Mouse (Mus musculus): ENCODE measurements at regions not wholly inside any gene's neighbourhood (a gene's known extent, or its start where the extent isn't known, plus 50 kb on each side); places are given as distances from the start of the nearest gene placed in this dataset.

DNA sequence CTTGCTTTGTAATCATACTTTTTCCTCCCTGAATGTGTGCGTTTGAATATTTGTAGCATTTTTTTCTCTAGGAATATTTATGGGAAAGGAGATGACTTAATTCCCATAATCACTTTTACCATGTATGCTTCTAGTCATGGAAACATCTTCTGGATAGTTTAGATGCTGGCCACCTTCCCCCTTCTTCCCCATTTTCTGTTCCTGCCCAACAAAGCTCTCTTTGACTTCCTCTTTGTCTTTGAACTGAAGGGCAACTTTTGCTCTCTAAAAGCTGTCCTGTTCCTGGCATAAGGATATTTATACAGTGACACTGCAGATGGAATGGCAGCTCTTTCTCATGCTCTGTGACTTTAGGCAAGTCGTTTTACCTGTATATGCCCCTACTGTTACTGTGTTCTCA lies 370.2 kb upstream of the Pkn2 start:
- Histone ChIP-seq H3K79me2 (ENCODE audit: control insufficient read depth, insufficient read depth, low read length) (no peaks in the 10 kb centered on the region), H3K9ac (ENCODE audit: low read depth, low read length) (no peak overlapping the region), H3K4me1 (ENCODE audit: control insufficient read depth, insufficient read depth, low read length) (no peaks in the 10 kb centered on the region), H3K4me3 (ENCODE audit: insufficient read depth, low read depth, low read length) (no peak overlapping the region), H3K27me3 (ENCODE audit: control insufficient read depth, insufficient read depth, low read length) (no peaks in the 10 kb centered on the region), H3K36me3 (ENCODE audit: control insufficient read depth, insufficient read depth, low read length) (no peaks in the 10 kb centered on the region), H3K27ac (replicated peaks; ENCODE audit: insufficient read depth, low read depth, low read length) (no peak overlapping the region)
- 64% methylated on average over 2 of the region's 2 CpGs for WGBS
- no peak for DNase-seq (ENCODE audit: extremely low read depth, low read depth, low spot score)
- TF ChIP-seq POLR2A (IDR thresholded peaks at IDR 0.05; ENCODE audit: extremely low read depth, insufficient read depth, low read length) (no peak), CTCF (IDR thresholded peaks at IDR 0.05; ENCODE audit: low read depth, low read length) (no peak)

DNA sequence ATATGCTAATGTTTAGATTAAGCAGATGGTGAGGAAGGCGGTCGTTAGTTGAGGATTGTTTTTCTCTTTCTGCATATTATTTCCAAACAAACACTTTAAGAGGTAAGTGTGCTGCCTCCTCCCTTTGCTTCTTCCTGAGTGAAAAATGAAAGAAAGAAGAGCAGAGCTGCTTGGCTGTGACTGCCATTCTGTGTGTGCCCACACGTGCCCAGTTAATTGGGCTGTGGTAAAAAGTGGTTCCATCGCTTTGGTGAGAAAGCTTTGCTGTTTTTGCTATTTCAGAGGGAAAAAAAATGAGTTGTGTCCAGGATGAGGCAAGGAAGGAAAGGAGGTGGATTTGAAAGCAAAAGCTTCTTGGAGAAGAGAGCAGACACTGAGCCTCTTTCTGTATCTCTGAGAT lies 360.9 kb upstream of the Pkn2 start:
- WGBS, result 70% methylated on average over 4 of the region's 4 CpGs
- H3K36me3 ChIP-seq (ENCODE audit: control insufficient read depth, insufficient read depth, low read length), result no peaks in the 10 kb centered on the region
- DNase-seq (ENCODE audit: extremely low read depth, low read depth, low spot score), result no peak
- no peaks in the 10 kb centered on the region for H3K4me1 ChIP-seq (ENCODE audit: control insufficient read depth, insufficient read depth, low read length)
- H3K27ac ChIP-seq (replicated peaks; ENCODE audit: insufficient read depth, low read depth, low read length), result no peak overlapping the region
- H3K27me3 ChIP-seq (ENCODE audit: control insufficient read depth, insufficient read depth, low read length), result no peaks in the 10 kb centered on the region
- no peak overlapping the region for H3K4me3 ChIP-seq (ENCODE audit: insufficient read depth, low read depth, low read length)
- H3K79me2 ChIP-seq (ENCODE audit: control insufficient read depth, insufficient read depth, low read length), result no peaks in the 10 kb centered on the region
- H3K9ac ChIP-seq (ENCODE audit: low read depth, low read length), result no peak overlapping the region
- no peak for TF ChIP-seq POLR2A (IDR thresholded peaks at IDR 0.05; ENCODE audit: extremely low read depth, insufficient read depth, low read length)
- TF ChIP-seq CTCF (IDR thresholded peaks at IDR 0.05; ENCODE audit: low read depth, low read length), result no peak

DNA sequence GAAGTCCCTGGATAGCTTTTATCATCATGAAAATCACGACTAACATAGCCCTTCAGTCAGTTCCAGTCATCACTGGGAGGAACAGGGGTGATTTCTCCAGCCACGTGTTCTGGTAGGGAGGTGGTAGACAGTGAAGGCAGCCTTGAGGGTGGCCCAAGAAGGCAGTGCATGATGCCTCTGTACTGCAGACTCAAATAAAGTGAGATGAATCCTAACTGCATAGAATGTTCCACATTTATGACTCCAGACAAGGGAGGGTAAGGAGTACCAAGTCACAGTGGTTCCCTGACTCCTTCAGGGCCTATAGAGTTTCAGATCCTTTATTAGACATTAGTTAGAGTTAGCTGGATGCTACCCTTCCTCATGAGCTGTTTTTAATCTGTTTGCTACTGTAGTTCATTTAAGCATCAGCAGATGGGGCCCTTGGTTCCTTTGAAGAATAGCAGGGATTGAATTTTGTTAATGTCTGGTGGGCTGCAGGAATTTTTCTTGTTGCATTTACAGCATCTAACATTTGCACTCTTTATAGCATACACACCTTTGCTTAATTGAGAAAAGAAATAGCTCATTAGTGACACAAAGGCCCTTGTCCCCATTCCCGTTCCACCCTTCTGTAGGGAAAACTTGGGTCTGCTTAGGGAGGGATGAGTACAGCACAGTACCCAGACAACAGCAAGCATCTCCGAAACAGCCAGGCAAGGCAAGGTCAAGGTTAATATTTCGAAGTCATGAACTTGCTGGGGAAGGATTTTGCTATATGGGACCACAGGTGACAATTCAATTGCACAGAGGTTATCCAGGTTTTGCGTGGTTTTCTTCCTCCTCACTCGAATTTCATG lies 359.0 kb upstream of the Pkn2 start:
- 59% methylated on average over 7 of the region's 7 CpGs for WGBS
- Histone ChIP-seq H3K27me3 (ENCODE audit: control insufficient read depth, insufficient read depth, low read length) (no peaks in the 10 kb centered on the region), H3K4me3 (ENCODE audit: insufficient read depth, low read depth, low read length) (no peak overlapping the region), H3K79me2 (ENCODE audit: control insufficient read depth, insufficient read depth, low read length) (no peaks in the 10 kb centered on the region), H3K4me1 (ENCODE audit: control insufficient read depth, insufficient read depth, low read length) (no peaks in the 10 kb centered on the region), H3K9ac (ENCODE audit: low read depth, low read length) (no peak overlapping the region), H3K36me3 (ENCODE audit: control insufficient read depth, insufficient read depth, low read length) (no peaks in the 10 kb centered on the region), H3K27ac (replicated peaks; ENCODE audit: insufficient read depth, low read depth, low read length) (no peak overlapping the region)
- TF ChIP-seq CTCF (IDR thresholded peaks at IDR 0.05; ENCODE audit: low read depth, low read length) (no peak), POLR2A (IDR thresholded peaks at IDR 0.05; ENCODE audit: extremely low read depth, insufficient read depth, low read length) (no peak)
- no peak for DNase-seq (ENCODE audit: extremely low read depth, low read depth, low spot score)

DNA sequence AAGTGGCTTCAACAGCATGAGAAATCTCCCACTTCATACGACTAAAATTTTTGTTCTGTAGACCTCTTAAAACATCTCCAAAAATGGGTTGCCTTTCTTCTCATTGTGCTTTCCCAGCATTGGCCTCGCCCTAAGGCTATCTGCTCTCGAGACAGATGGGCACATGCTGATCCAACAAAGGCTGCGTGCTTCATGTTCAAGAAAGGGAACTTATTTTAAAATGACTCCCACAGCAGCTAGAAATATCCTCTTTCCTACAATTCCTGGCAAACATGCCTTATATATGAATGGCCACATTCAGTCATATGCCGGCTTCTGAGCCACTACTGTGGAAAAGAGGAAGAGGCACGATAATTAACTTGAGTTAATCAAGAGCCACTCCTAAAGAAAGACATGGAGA lies 356.7 kb upstream of the Pkn2 start:
- Histone ChIP-seq H3K27me3 (ENCODE audit: control insufficient read depth, insufficient read depth, low read length) (no peaks in the 10 kb centered on the region), H3K4me3 (ENCODE audit: insufficient read depth, low read depth, low read length) (no peak overlapping the region), H3K27ac (replicated peaks; ENCODE audit: insufficient read depth, low read depth, low read length) (no peak overlapping the region), H3K9ac (ENCODE audit: low read depth, low read length) (no peak overlapping the region), H3K36me3 (ENCODE audit: control insufficient read depth, insufficient read depth, low read length) (no peaks in the 10 kb centered on the region), H3K79me2 (ENCODE audit: control insufficient read depth, insufficient read depth, low read length) (no peaks in the 10 kb centered on the region), H3K4me1 (ENCODE audit: control insufficient read depth, insufficient read depth, low read length) (no peaks in the 10 kb centered on the region)
- 81% methylated on average over 6 of the region's 6 CpGs for whole genome bisulfite sequencing
- DNase-seq (ENCODE audit: extremely low read depth, low read depth, low spot score), result no peak
- TF ChIP-seq CTCF (IDR thresholded peaks at IDR 0.05; ENCODE audit: low read depth, low read length) (no peak), POLR2A (IDR thresholded peaks at IDR 0.05; ENCODE audit: extremely low read depth, insufficient read depth, low read length) (no peak)

DNA sequence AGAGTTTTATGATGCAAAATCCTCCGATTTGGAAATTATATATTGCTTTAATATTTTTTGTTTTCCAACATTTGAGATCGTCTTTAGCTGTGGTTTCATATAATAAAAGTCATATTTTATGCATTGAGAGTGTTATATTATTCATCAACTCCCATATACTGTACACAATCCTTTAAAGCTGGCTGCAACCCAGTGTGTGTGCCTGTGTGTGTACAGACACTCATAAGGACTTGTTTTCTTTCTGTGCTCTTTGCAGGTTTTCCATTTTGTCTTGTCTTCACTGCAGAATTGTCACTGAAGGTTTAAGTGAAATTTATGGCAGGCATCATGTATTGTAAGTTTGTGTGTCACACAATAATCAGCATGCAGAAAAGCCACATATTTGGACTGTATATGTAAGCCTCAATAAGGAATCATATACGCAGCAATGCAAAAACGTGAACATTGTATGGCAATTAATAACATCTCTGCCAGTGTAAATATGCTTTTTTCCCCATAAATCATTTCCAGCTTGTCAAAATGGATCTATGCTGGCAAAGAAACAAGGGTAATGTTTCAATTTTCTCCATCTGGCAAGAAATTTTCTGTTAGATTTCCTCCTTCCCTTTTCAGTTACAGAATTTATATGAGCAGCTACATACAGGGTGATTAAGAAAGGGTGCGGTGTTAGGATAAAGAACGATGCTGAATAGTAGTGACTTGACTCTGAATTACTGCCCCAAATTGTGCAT lies 342.4 kb upstream of the Pkn2 start:
- no peak for DNase-seq (ENCODE audit: extremely low read depth, low read depth, low spot score)
- WGBS, result 79% methylated on average over 6 of the region's 6 CpGs
- H3K9ac ChIP-seq (ENCODE audit: low read depth, low read length), result no peak overlapping the region
- H3K27me3 ChIP-seq (ENCODE audit: control insufficient read depth, insufficient read depth, low read length), result no peaks in the 10 kb centered on the region
- H3K4me1 ChIP-seq (ENCODE audit: control insufficient read depth, insufficient read depth, low read length), result no peaks in the 10 kb centered on the region
- no peak for TF ChIP-seq CTCF (IDR thresholded peaks at IDR 0.05; ENCODE audit: low read depth, low read length)
- no peak for TF ChIP-seq POLR2A (IDR thresholded peaks at IDR 0.05; ENCODE audit: extremely low read depth, insufficient read depth, low read length)
- no peaks in the 10 kb centered on the region for H3K36me3 ChIP-seq (ENCODE audit: control insufficient read depth, insufficient read depth, low read length)
- H3K27ac ChIP-seq (replicated peaks; ENCODE audit: insufficient read depth, low read depth, low read length), result no peak overlapping the region
- no peak overlapping the region for H3K4me3 ChIP-seq (ENCODE audit: insufficient read depth, low read depth, low read length)
- no peaks in the 10 kb centered on the region for H3K79me2 ChIP-seq (ENCODE audit: control insufficient read depth, insufficient read depth, low read length)

Data from liver, adult 2 months (tissue).